Mouse (Mus musculus): ENCODE measurements around the gene St6galnac1.

Gene St6galnac1

DNA sequence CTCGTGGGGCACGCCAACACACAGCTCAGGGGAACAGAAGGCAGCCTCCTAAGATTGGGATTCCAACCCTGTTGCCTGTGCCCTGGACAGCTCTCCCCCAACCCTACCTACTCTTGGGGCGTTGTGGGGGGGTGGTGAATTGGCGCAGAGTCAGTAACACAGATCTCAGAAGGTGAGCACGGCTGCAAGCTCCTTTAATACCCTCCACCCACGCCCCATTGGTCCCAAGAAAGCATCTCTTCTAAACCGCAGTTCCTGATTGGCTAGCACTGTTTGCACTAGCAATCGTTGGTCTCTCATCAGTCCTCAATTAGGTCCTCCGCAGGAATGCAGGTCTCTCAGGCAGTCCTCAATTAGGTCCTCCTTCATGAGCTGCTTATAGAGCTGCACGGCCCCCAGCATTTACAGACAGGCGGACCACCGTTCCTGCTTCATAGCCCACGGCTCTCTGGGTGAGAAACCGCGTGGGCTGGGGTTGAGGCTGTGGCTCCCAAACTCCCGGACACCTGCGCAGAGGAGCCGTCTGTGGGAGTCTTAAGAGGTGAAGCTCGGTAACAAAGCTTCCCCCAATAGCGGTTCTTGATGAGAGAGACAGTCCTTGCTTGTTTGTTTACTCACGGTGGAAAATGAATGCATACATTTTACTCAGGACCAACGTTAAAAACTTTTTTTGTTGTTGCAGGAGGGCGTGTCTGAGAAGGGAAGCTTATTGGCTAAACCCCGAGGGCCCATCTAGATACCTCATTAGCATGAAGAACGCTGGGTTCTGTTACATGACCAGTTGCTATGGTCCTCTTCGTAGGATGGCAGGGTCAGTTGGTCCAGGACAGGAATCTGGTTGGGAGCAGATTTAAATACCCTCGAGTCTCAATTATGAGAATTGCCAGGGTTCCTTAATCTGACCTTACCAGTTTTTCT is 50.0 kb downstream of the St6galnac1 start:
- peak; percentile 75 for DNase-seq

DNA sequence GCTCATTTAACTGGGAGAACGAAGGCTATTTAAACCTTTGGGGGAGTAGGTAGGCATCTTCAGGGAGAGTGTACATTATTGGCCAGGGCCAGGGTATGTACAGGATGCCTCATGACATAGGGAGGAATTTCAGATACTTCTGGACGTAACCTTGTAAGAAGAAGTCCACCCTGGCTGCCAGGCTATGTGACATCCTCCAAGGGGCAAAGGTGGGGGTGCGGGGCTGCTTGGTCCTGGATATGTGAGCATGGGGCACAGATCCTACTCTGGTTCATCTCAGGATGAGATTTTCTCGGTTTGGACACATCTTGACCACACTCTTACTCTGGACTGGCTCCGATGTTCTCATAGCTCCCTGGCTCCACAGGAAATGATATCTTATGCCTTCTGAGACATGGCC is 52.2 kb downstream of the St6galnac1 start:
- no peak for DNase-seq

DNA sequence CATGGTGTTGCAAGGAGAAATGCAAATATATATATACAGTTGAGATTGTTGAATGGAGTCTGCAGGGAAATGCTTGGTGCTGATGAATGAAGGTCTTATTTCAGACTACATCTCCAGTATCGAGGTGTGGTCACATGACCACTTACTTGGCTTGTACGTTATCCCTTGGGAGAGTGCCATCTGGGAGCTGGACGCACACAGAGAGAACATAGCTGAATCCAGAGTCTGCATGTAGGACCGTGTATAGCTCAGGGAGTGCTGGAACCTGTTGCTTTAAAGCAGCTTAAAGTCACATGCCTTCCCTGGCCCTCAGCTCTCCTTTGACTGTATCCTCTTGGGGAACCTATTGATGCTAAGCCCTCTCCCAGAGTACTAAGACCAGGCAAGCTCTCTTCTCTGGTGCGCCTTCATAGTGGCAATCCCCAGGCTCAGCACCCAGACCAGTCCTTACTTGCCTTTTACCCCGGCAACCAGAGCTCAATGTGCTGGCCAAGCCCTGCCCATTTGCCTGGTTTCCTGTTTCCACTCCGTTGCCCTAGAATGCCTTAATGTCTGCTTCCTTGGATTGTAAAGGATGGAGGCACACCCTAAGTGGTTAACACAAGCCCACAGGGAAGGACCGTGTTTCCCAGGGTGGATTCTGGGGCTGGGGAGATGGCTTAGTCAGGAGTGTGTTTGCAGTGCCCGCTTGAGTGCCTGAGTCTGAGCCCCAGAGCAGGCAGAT is 53.6 kb downstream of the St6galnac1 start:
- no peak for DNase-seq

DNA sequence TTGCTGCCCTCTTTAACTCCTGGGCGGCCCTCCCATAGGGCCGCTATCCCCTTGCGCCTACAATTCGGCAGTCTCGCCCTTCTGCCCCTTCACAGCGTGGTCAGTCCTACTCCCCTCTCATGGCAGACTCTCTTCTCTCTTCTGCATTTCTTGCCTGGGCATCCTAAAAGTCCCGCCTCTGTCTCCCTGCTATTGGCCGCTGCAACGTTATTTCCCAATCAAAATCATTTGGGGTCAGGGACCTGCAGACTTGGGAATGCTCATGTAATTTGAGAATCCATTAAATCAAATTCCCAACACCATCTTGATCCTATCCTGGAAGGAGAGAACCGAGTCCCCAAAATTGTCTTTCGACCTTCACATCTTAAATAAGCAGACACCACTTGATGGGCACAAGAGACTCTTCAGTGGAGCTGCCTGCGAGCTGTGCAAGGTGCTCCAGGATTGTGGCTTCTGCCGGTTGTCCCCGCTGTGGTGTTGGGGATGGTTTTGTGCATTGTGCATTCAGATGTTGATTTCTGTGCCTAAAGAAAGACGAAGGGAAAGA is 54.9 kb downstream of the St6galnac1 start:
- DNase-seq, result no peak
